Mouse (Mus musculus) urinary bladder, postnatal 10 days (tissue): ENCODE data around the gene Entpd7.

ENCODE experiments used
- DNase-seq: peaks from one replicate; pipeline ENCODE4 v3.0.0; 2022; ENCODE audit warnings: low spot score

The Entpd7 gene

DNA sequence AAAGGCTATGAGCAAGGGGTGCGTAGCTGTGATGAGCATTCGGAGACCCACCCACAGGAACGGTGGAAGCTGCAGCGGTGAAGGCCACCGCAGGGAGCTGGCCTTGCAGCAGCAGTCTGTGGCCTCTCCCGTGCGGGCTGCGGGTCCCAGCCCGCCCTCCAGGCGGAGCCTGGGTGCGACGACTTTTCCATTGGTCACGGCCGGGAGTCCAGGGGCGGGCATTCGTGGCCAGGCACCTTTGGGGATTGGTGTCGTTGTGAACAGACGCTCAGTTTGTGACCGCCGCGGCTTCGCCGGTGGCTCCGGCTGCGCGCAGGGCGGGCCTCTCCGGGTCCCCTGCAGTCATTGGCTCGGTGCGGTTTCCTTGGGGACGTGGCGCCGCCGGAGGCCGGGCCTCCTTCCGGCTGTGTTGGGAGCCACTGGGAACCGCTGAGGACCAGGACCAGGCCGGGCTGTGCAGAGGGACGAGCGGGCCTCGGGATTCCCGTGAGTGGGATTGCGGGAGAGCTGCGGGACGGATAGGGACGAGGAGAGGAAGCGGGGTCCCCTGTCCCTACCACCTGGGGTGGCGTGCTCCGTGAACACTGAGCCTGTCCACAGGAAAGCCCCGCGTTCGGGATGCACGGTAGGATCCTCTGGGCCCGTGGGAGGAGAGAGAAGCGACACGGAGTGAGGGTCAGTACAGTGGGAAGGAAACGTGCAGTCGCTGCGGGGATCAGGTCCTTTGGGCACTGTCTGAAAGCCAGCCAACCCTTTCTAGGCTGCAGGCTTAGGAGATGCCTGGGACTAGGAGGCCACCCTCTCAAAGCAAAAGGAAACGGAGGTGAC is at the start of gene Entpd7:
Gene Entpd7, plus strand, starts transcription at position 254 of the 828 bp plus-strand sequence.
- peak; percentile 81 for DNase-seq

DNA sequence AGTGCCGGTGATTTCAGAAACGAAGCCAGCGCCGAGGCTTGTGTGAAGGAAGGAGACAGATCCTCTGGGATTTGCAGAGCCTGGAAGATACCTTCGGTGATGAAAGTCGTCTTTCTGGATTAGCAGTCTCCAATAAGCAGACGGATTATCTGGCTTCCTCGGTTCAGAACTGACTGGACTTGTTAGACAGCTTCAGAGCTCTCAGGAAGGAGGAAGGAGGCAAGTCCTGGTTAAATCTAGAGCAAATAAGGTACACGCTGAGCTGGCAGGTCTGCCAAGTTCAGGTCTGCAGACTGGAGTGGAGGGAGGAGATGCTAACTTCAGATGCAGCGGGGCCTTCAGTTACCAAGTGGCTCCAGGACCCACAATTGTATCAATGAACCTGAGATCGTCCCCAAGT is 47.6 kb upstream of the Entpd7 start:
- DNase-seq = no peak

DNA sequence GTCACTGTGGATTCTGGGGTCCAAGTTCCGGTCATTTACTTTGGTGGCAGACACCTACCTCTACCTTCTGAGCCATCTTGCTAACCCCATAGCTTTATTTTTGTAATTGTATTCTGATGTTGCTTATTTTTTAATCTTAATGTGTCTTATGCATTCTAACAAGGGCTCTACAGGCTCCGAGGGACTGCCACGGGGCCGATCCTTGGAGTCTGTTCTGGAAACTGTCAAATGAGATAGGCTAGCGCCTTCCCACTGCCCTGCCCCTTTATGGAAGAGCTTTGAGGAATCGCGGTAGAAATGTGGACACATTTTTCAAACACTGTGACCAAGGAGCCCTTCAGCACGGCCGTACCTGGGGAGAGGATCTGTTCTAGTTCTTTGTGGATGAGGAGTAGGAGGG is 46.6 kb upstream of the Entpd7 start:
- DNase-seq = no peak

DNA sequence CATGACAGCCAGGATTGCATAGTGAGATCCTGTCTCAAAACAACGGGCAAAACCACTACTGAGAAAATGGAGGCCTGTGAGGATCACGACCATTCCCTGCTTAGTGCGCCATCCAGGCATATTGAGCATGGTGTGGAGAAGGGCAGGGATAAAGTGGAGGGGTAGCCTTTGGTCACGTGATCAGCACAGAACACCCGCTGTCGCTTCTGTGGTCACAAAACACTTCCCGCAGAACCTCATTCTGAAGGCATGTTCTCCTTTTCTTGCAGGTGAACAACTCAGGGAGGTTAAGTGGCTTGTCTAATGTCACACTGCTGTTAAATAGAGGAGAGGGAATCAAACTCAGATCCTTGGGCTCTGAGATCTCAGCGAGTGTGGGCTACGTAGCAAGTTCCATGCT is 44.0 kb upstream of the Entpd7 start:
- DNase-seq = no peak

DNA sequence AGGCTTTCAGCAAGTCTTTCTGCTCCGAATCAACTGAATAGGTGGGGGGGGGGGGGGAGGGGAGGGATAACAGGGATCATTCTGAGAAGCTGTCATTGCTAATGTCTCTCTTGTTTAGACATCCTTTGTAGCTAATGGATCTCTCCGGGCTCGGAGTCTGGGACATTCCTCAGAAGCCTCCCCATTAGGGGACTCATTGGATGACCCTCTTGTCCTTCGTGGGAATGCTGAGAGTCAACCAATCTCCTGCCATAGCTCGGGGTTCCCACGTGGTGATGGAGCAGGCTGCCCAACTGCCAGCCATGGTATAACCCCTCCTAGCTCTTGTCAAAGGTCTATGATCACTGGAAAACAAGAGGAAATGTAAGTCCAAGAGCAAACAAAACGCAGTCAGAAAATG is 42.6 kb upstream of the Entpd7 start:
- DNase-seq = no peak

DNA sequence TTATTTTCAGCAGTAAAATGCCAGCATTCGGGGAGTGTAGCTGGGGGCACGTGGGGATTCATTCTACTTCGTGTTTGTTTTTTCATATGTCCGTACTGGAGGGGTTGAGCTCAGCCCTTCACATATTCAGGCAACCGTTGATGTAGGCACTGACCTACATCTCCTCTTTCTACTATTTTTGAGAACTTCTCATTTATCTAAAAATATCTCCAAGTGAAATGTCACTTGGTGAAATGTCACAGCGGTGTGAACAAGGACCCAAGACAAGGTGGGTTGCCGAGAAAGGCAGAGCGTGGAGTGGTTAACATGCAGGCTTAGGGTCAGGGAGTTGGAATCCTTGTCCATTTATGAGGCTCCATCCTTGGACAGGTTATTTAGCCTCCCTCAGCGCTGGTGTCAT is 42.2 kb upstream of the Entpd7 start:
- no peak for DNase-seq

DNA sequence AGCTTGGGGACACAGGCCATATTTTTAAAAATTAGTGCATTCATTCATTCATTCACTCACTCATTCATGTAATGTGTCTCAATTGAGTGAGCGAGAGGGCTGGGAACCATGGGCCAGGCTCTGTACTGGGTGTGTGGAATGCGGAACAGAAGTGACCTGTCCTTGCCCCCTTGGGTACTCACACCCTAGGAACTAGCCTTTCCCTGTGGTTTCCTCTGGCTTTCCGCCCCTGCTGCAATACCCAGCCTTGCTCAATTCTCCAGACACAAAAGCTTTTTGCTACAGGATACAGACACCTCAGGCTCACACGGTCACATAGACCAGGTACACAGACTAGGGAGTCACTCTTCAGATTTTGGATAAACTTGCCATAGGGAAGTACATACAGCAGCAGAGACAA is 41.1 kb upstream of the Entpd7 start:
- no peak for DNase-seq

DNA sequence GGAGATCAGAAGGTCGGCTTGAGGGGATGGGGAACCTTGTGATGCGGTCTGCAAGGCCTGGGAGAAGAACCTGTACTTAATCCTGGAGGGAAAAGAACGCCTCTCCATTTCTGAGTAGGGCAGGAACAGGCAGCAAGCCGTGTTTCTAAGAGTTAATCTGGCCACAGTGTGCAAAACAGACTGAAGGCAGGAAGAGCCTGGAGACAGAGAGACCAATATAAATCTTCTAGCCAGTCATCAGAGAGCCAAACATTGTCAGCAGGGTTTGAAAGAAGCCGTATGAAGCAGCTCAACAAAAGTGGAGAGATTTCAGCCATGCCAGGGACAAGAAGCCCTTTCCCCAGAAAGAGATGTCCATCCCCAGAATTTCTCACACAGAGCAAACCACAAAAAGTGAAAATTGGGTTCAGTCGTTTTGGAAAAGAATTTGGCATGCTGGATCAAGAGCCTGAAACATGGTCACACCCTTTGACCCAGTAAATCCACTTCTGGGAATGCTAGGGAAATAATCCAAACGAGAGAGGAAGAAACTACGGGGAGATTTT is 38.2 kb upstream of the Entpd7 start:
- no peak for DNase-seq

DNA sequence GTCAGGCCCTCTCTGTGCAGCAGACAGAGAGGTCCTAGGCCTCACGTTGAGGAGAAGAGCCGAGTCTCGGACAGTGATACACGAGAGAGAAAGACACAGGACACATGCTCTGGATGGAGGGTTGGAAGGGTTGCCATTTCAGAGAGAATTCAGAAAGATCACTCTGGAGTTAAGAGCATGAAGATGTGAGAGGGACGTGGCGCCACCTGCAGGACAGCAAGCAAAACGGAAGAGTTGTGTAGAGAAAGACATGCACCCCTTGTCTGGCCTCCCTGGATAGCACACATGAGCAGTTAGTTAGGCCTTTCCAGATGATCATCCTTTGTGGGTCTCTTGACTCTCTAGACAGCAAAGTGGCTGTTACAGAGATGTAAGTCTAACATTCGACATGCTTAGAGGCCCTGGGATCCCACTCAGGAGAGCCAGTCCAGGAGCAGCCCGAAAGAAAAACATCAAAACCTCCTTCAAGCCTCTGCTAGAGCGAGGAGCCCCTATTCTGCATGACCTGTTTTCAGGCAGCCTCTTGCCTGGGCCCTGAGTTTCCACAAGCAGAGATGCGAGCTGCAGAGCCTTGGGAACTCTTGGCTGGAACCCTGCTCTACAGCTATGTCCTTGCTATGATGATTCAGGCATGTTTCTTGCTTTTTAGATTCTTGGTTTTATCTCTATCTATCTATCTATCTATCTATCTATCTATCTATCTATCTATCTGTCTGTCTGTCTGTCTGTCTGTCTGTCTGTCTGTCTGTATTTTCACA is 33.6 kb upstream of the Entpd7 start:
- peak; percentile 33 for DNase-seq

DNA sequence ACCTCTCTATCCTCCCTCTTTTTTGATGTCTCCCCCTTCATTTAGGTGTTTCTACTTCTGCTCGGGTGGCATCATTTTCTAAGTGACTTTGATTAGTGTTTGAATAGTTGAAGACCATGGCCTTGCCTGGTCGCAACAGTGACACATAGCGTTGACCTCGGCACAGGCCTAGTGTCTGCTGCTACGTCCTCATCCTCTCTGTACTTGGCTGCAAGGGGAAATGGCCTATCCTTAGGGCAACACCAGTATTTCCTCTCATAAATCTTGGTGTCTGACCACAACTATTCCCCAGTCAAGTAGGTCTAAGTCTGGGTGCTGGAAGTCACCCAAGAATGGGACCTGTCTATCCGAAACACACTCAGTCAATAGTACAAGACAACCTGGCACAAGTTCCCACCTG is 29.8 kb upstream of the Entpd7 start:
- DNase-seq = no peak

DNA sequence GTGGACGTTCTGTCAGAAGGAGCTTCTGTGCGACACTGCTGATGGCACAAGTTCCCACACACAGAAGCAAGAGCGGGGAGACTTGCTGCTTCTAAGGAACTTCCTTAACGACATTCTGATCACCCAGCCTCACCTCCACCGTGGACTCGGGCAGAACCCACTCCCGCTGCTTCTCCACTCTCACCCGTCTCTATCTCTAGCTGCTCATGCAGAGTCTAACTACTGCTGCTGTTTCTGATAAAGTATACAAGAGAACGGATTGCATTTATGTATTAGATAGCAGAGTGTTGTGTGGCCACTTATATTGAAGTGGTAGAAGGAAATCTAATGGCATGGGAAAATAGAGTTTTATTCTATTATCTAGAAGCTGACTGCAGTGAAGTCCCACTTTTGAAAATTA is 28.7 kb upstream of the Entpd7 start:
- DNase-seq = no peak

DNA sequence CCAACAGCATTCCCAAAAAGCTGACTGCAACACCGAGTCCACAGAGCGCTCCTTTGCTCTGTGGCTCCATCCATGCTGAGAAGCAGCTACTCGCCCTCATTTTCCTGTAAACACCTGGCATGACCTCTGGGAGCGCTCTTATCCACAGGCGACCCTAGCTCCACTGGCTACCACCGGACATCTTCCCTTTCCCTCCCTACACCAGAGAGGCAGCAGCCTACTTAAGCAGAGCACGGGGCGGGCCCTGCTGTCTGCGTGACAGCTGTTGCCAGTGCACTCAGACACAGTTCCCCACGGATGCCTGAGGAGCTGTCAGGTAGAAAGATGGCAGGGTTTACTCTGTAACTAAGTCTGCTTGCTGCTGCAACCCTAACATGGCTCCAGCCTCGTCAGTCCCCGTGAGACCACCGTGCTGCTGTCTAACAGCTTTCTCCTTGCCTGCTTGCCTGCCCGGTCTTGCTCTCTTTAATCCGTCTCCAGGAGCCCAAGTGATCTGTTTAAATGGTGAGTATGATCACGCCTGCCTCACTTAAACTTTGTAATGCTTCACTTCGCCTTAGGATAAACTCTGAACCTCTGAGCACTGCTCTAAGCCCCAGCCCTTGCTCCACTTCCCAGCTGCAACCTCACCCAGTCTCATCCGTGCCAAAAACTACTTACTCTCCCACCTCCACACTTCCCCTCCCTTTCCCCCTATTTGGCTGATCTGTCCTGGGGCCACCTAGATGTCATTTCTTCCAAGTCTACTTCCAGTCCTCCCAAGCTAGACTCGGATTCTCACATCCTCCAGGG is 27.1 kb upstream of the Entpd7 start:
- no peak for DNase-seq

DNA sequence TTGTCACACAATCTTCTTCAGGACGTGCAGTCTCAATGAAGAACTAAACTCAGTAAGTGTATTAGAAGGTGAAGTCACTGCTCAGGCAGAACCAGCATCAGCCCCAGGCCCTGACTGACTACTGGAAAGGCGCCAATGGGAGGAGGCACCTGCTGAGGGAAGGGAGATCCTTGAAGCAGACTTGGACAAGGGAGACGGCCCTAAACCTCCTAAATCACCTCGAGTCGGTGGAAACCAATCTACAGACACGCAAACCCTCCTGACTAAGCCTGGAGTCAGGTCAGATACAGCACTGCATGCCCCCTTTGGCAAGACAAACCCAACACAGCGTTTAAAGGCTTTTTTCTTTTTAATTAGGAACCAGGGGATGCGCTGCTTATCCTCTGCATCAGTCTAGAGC is 26.0 kb upstream of the Entpd7 start:
- no peak for DNase-seq

DNA sequence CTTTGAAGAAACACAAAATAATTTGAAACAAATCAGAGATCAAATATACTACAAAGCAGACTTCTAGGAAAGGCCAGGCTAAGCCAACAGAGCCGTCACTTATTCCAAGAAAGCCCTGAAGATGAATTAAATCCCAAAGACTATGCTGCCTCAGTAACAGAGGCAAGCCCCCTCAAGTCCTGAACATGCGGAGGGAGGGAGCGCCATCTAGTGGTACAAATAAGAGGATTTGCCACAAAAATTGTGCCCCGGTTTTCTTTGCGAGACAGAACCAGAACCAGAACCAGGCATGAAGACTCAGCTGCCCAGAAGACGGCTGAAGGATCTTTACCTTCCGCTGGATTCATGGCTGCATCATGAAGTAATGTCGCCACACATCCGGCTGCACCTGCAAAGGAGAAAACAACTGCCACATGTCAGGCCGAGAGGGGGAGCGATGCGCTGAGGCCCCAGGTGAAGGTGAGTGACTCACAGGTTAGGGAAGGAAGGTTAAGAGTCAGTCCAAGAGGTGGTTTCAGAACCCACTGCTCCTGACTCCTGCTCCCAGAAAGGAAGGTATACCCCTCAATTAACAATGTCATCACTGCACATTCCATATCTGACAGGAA is 23.9 kb upstream of the Entpd7 start:
- no peak for DNase-seq

DNA sequence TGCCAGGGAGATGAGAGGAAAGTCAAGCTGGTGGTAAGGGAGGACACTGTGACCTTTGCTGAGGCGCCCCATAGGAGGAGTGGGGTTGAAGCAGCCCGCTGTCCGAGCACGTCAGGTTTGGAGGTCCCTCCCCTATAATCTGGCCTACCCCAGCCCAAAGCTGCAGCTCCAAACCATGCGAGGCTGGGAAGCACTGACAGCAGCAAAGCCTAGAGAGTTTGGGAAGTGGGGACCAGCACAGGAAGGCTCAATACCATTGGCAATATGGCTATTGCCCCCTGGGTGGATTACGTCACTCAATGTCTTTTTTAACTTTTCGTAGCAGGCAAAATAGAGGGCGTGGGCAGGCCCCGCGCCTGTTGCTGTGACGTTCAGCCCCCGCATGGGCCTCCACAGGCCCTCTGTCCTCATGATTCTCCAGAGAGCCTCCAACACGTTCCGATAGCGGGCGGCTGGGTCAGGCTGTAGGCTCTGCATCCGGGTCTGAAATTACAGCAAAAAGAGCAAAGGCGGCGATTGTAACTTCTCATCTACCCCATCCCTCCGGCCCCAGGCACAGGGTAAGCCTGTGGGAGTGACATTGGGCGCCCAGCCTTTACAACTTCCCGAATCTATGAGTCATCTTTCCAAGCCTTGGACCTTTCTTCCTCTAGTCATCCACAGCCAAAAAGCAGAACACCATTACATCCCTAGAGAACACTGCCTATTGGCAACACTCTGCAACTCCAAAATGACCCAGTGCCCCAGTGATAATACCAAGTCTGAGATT is 22.6 kb upstream of the Entpd7 start:
- no peak for DNase-seq

DNA sequence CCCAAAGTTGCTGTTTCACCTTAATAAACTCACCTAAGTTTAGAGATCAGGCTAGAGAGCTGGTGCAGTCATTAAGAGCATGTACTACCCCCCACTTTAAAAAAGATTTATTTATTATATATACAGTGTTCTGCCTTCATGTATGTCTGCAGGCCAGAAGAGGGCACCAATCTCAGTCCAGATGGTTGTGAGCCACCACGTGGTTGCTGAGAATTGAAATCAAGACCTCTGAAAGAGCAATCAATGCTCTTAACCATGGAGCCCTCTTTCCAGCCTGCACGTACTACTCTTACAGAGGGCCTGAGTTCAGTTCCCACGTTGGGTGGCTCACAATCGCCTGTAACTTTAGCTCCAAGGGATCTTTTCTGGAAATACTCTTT is 22.1 kb upstream of the Entpd7 start:
- DNase-seq = no peak

DNA sequence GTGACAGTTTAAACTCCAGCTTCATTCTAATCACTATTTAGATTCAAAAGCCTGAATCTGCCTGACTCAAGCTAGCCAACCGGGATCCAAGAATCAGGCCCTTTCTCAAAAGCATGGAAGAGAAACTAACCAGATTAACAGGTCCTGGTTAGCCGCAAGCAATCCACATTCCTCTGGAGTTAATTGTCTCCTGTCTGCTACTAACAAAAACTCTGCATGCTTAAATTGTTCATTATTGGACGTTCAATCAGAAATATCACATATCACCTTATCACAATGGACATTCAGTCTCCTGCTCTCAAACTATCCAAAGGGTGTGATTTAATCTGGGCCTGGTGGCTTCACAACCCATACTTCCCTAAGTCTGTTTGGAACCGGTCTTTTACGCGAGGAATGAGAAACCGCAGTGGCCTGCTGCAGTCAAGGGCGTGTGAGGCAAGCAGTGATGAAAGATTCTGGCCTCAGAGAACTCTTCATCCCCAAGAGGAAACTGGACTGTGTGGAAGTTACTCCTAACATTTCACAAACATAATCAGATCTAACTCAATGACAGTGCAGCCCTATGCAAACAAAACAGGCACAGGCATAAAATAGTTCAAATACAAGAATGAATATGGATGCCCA is 20.2 kb upstream of the Entpd7 start:
- no peak for DNase-seq

DNA sequence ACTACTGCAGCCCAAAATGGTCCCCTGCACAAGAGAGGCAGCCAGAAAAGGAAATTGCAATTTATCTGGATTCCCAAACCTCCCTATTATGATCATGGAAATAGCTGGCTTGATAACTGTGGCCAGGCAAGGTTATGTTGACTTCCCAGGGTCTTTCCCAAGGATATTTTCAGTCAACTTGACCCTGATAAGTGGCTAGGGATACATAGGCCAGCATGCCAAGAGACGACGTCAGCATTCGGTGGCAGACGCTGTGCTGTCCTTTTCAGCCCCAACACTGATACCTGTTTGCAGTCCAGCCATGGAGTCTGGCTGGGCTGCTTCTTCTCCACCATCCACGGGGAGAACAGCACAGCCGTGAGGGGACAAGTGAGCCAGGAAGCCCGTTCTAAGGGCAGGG is 18.4 kb upstream of the Entpd7 start:
- no peak for DNase-seq

DNA sequence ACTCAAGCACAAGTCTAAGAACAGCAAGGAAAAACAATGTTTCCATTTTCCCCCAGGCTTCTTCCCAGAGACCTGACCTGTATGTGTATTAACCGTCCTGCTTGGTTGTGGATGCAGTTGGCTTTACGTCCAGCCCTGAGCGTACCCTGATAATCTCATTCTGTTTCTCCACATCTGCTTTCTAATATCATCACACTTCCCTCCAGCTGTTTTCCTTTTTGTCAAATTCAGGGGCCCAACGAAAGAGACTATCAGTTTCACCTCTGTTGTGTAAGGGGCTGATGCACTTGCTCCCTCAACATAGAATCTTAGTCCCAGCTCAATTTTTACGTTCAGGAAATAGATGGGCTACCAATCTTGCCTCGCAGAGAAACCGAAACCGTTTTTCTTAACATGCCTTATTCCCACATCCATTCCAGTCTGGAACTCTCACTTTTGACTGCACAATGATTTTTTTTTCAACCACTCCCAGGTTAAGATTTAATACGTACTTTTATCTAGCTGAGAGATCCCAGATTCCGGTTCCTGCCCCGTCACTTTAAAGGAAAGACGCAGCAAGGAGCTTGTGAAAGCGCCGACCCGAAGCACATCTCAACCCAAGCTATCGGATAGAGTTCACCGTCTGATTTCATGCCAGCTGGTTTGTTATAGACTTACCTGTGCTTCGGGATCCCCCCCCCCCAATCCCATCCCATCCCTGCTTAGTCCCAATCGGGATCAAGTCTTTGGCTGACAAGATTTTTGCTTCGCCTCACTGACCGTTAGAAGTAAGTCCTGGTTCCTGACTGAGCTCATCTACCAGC is 15.8 kb upstream of the Entpd7 start:
- DNase-seq = no peak

DNA sequence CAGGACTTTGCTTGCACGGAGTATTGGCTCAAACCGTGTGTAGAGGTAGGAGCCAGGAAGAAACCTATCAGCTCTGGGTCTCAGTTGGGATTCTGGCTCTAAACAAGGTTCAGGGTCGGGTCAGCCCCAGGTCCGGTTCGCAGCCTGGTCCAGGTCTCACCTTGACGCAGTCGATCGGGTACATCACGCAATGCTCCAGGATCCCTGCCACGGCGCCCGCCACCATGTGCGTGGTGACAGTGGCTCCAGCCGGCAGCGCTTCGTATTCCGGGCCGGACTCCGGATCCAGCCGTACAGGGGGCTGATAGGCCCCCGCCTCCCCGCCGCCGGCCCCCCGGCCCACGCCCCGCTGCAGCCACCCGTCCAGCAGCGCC is 15.2 kb upstream of the Entpd7 start:
- DNase-seq = peak; percentile 25
